Mouse (Mus musculus) gastrocnemius, adult 2 months (tissue): ENCODE measurements around the gene Frmd5. TPM values are rescaled to one million over a fixed set of nuclear protein-coding genes. Genes with fewer than 3 reads are reported as not detected.
"Not testable (repeated sequence)": the region's sequence is repeated elsewhere in the genome, so short reads cannot be mapped to it uniquely, and the experiment has no call there.

Source experiments
- DNase-seq: peaks from one replicate; pipeline ENCODE4 v3.0.0; 2022
- H3K27ac ChIP-seq: fragments of 200-600 bp; 2 replicates; pipeline ENCODE4 v1.8.1; 2022; ENCODE audit warnings: mild to moderate bottlenecking
- H3K4me3 ChIP-seq: fragments of 200-600 bp; 2 replicates; pipeline ENCODE4 v1.8.1; 2022; ENCODE audit warnings: mild to moderate bottlenecking, moderate library complexity
- CTCF ChIP-seq: fragments of 200-600 bp; IDR thresholded peaks from 2 replicates; pipeline ENCODE4 v1.8.1; 2022; ENCODE audit warnings: antibody characterized with exemption, mild to moderate bottlenecking, moderate library complexity
- intact Hi-C: fragments of 180-260 bp; cut with DNase I; formaldehyde crosslinking; loops from one replicate; pipeline ENCODE4 v1.15.1; 2025
- total RNA-seq, 2 experiments: library from RNA; stranded (reverse); gene quantifications; 2 replicates each; pipeline ENCODE4 v1.2.3; 2021

The Frmd5 gene
- total RNA-seq, 2 experiments from 2014 or later, result 0.18 TPM; not detected in 1

- intact Hi-C loops, result no loop called here
- Histone ChIP-seq H3K27ac (no peak overlapping the region), H3K4me3 (no peak overlapping the region)
- TF ChIP-seq CTCF, result no peak
- DNase-seq, result peak; percentile 5
These were observed 243.8 kb downstream of the Frmd5 start for GRCm38 (mm10) chr2:121563117-121563516.

GRCm38 (mm10) chr2:121551271-121551670, 255.6 kb downstream of the Frmd5 start:
- TF ChIP-seq CTCF, result no peak
- no peak for DNase-seq
- intact Hi-C loops, result no loop called here
- Histone ChIP-seq H3K27ac (no peak overlapping the region), H3K4me3 (no peak overlapping the region)

GRCm38 (mm10) chr2:121549630-121550029, 257.3 kb downstream of the Frmd5 start:
- intact Hi-C loops, result no loop called here
- H3K27ac ChIP-seq, result no peak overlapping the region
- no peak overlapping the region for H3K4me3 ChIP-seq
- DNase-seq, result no peak
- no peak for TF ChIP-seq CTCF

GRCm38 (mm10) chr2:121544829-121545228, 262.1 kb downstream of the Frmd5 start:
- DNase-seq, result no peak
- intact Hi-C loops, result no loop called here
- TF ChIP-seq CTCF, result no peak
- no peak overlapping the region for H3K27ac ChIP-seq
- no peak overlapping the region for H3K4me3 ChIP-seq

GRCm38 (mm10) chr2:121525056-121525455, 281.8 kb downstream of the Frmd5 start:
- no peak for DNase-seq
- TF ChIP-seq CTCF, result no peak
- H3K27ac ChIP-seq, result no peak overlapping the region
- intact Hi-C loops, result no loop called here
- H3K4me3 ChIP-seq, result no peak overlapping the region

GRCm38 (mm10) chr2:121522830-121523229, 284.1 kb downstream of the Frmd5 start:
- DNase-seq, intact Hi-C loops, H3K27ac ChIP-seq, H3K4me3 ChIP-seq: not testable (repeated sequence)

GRCm38 (mm10) chr2:121522006-121522405, 284.9 kb downstream of the Frmd5 start:
- intact Hi-C loops, result no loop called here
- TF ChIP-seq CTCF, result no peak
- DNase-seq, result no peak
- H3K4me3 ChIP-seq, result no peak overlapping the region
- no peak overlapping the region for H3K27ac ChIP-seq

- intact Hi-C loops, DNase-seq: not testable (repeated sequence)
These were observed 288.2 kb downstream of the Frmd5 start for GRCm38 (mm10) chr2:121518711-121519110.

GRCm38 (mm10) chr2:121518106-121518505, 288.8 kb downstream of the Frmd5 start:
- Histone ChIP-seq H3K27ac (no peak overlapping the region), H3K4me3 (no peak overlapping the region)
- intact Hi-C loops, result no loop called here
- TF ChIP-seq CTCF, result no peak
- no peak for DNase-seq

More at GRCm38 (mm10) chr2:121518711-121519110, 288.2 kb downstream of the Frmd5 start:
- H3K4me3 ChIP-seq, H3K27ac ChIP-seq: not testable (repeated sequence)

- no peak overlapping the region for H3K27ac ChIP-seq
- TF ChIP-seq CTCF, result no peak
- H3K4me3 ChIP-seq, result no peak overlapping the region
- DNase-seq, result no peak
- intact Hi-C loops, result no loop called here
These were observed 292.7 kb downstream of the Frmd5 start for GRCm38 (mm10) chr2:121514211-121514610.

GRCm38 (mm10) chr2:121512991-121513765, 293.7 kb downstream of the Frmd5 start:
- H3K4me3 ChIP-seq, H3K27ac ChIP-seq, intact Hi-C loops, DNase-seq: not testable (repeated sequence)

GRCm38 (mm10) chr2:121511401-121511800, 295.5 kb downstream of the Frmd5 start:
- DNase-seq, result no peak
- Histone ChIP-seq H3K27ac (no peak overlapping the region), H3K4me3 (no peak overlapping the region)
- TF ChIP-seq CTCF, result no peak
- intact Hi-C loops, result no loop called here

- intact Hi-C loops, result no loop called here
These were observed 297.3 kb downstream of the Frmd5 start for GRCm38 (mm10) chr2:121509584-121509983.

GRCm38 (mm10) chr2:121507951-121508330, 298.9 kb downstream of the Frmd5 start:
- H3K4me3 ChIP-seq, result peak overlapping the region; percentile 77; the same call in 1 of the 2 replicates
- DNase-seq, result no peak
- H3K27ac ChIP-seq, result no peak overlapping the region
- intact Hi-C loops, result no loop called here
- no peak for TF ChIP-seq CTCF

More at GRCm38 (mm10) chr2:121509584-121509983, 297.3 kb downstream of the Frmd5 start:
- no peak for TF ChIP-seq CTCF
- Histone ChIP-seq H3K4me3 (peak overlapping the region; percentile 70), H3K27ac (peak overlapping the region; percentile 63)
- DNase-seq, result peak; percentile 77
